Mouse (Mus musculus): ENCODE results near the gene Orai3. TPM values are rescaled to one million over a fixed set of nuclear protein-coding genes. Genes with fewer than 3 reads are reported as not detected.

Gene Orai3
- total RNA-seq, 1 experiment = 14.0 TPM

GRCm38 (mm10) chr7:127798591-127798990 is 29.0 kb downstream of the Orai3 start:
- H3K27ac ChIP-seq (ENCODE audit: insufficient read depth, low read depth, low read length, poor library complexity, severe bottlenecking) = no peak overlapping the region
- no peak for DNase-seq (ENCODE audit: low read depth, low spot score)
- in situ Hi-C loops (cut with MboI; ENCODE audit: low sequenced_read_pairs in 2 of 2, unreplicated experiment in 2 of 2) = no loop called here
- no peaks in the 10 kb centered on the region for H3K9me3 ChIP-seq (ENCODE audit: control insufficient read depth, insufficient read depth, low read depth, low read length)
- no peak overlapping the region for H3K9ac ChIP-seq (ENCODE audit: insufficient read depth, low read depth, low read length, poor library complexity, severe bottlenecking)
- H3K4me3 ChIP-seq (ENCODE audit: insufficient read depth in 1 of 2, low read depth in 1 of 2, low read length in 2 of 2, poor library complexity in 1 of 2, severe bottlenecking in 1 of 2) = no peak overlapping the region
- no peak for TF ChIP-seq ZNF384 (IDR thresholded peaks at IDR 0.05; ENCODE audit: low read depth, low read length)
- peaks cover 0 to 5% of the 10 kb centered on the region in 2 experiments; a peak in 1 of 4 replicates for H3K4me1 ChIP-seq (ENCODE audit: control insufficient read depth in 2 of 2, insufficient read depth in 2 of 2, low read length in 2 of 2, poor library complexity in 1 of 2)
- peaks cover 54% of the 10 kb centered on the region for H3K36me3 ChIP-seq (ENCODE audit: control insufficient read depth, insufficient read depth, low read length, poor library complexity, severe bottlenecking)

GRCm38 (mm10) chr7:127799211-127799610 is 29.6 kb downstream of the Orai3 start:
- no peak overlapping the region for H3K27ac ChIP-seq (ENCODE audit: insufficient read depth, low read depth, low read length, poor library complexity, severe bottlenecking)
- TF ChIP-seq ZC3H11A (IDR thresholded peaks at IDR 0.05; ENCODE audit: borderline replicate concordance, low read depth, low read length) (no peak), MAFK (IDR thresholded peaks at IDR 0.05; ENCODE audit: insufficient read depth, low read depth, low read length) (no peak), CHD2 (IDR thresholded peaks at IDR 0.05; ENCODE audit: low read depth, low read length) (no peak), ZNF384 (IDR thresholded peaks at IDR 0.05; ENCODE audit: low read depth, low read length) (no peak), HCFC1 (IDR thresholded peaks at IDR 0.05; ENCODE audit: borderline replicate concordance, insufficient read depth, low read length) (no peak)
- peaks cover 54% of the 10 kb centered on the region for H3K36me3 ChIP-seq (ENCODE audit: control insufficient read depth, insufficient read depth, low read length, poor library complexity, severe bottlenecking)
- in situ Hi-C loops (cut with MboI; ENCODE audit: low sequenced_read_pairs in 2 of 2, unreplicated experiment in 2 of 2) = no loop called here
- H3K9ac ChIP-seq (ENCODE audit: insufficient read depth, low read depth, low read length, poor library complexity, severe bottlenecking) = no peak overlapping the region
- H3K9me3 ChIP-seq (ENCODE audit: control insufficient read depth, insufficient read depth, low read depth, low read length) = no peaks in the 10 kb centered on the region
- H3K4me1 ChIP-seq (ENCODE audit: control insufficient read depth in 2 of 2, insufficient read depth in 2 of 2, low read length in 2 of 2, poor library complexity in 1 of 2) = peaks cover 0 to 5% of the 10 kb centered on the region in 2 experiments; a peak in 1 of 4 replicates
- H3K4me3 ChIP-seq (ENCODE audit: insufficient read depth in 1 of 2, low read depth in 1 of 2, low read length in 2 of 2, poor library complexity in 1 of 2, severe bottlenecking in 1 of 2) = no peak overlapping the region
- DNase-seq (ENCODE audit: low read depth, low spot score) = no peak

- peaks cover 54% of the 10 kb centered on the region for H3K36me3 ChIP-seq (ENCODE audit: control insufficient read depth, insufficient read depth, low read length, poor library complexity, severe bottlenecking)
- H3K9me3 ChIP-seq (ENCODE audit: control insufficient read depth, insufficient read depth, low read depth, low read length) = no peaks in the 10 kb centered on the region
- peaks cover 0 to 5% of the 10 kb centered on the region in 2 experiments; a peak in 1 of 4 replicates for H3K4me1 ChIP-seq (ENCODE audit: control insufficient read depth in 2 of 2, insufficient read depth in 2 of 2, low read length in 2 of 2, poor library complexity in 1 of 2)
- H3K9ac ChIP-seq (ENCODE audit: insufficient read depth, low read depth, low read length, poor library complexity, severe bottlenecking) = no peak overlapping the region
- no peak overlapping the region for H3K27ac ChIP-seq (ENCODE audit: insufficient read depth, low read depth, low read length, poor library complexity, severe bottlenecking)
- no peak overlapping the region for H3K4me3 ChIP-seq (ENCODE audit: insufficient read depth in 1 of 2, low read depth in 1 of 2, low read length in 2 of 2, poor library complexity in 1 of 2, severe bottlenecking in 1 of 2)
- in situ Hi-C loops (cut with MboI; ENCODE audit: low sequenced_read_pairs in 2 of 2, unreplicated experiment in 2 of 2) = no loop called here
- TF ChIP-seq MAFK (IDR thresholded peaks at IDR 0.05; ENCODE audit: insufficient read depth, low read depth, low read length) (no peak), ZC3H11A (IDR thresholded peaks at IDR 0.05; ENCODE audit: borderline replicate concordance, low read depth, low read length) (no peak), HCFC1 (IDR thresholded peaks at IDR 0.05; ENCODE audit: borderline replicate concordance, insufficient read depth, low read length) (no peak), CHD2 (IDR thresholded peaks at IDR 0.05; ENCODE audit: low read depth, low read length) (no peak), ZNF384 (IDR thresholded peaks at IDR 0.05; ENCODE audit: low read depth, low read length) (no peak)
- DNase-seq (ENCODE audit: low read depth, low spot score) = no peak
These were observed 30.1 kb downstream of the Orai3 start for GRCm38 (mm10) chr7:127799738-127800137.

GRCm38 (mm10) chr7:127800435-127801009 is 30.9 kb downstream of the Orai3 start, which contains the start of gene Hsd3b7:
Gene Hsd3b7, plus strand, starts transcription at chr7:127800604.
- peak; percentile 92 for DNase-seq (ENCODE audit: low read depth, low spot score)
- Histone ChIP-seq H3K27ac (ENCODE audit: insufficient read depth, low read depth, low read length, poor library complexity, severe bottlenecking) (no peak within 1 kb of the TSS), H3K4me3 (ENCODE audit: insufficient read depth in 1 of 2, low read depth in 1 of 2, low read length in 2 of 2, poor library complexity in 1 of 2, severe bottlenecking in 1 of 2) (peak within 1 kb of the TSS; percentile 3 to 61; a peak in 3 of 4 replicates), H3K9me3 (ENCODE audit: control insufficient read depth, insufficient read depth, low read depth, low read length) (no peaks in the 10 kb centered on the region), H3K9ac (ENCODE audit: insufficient read depth, low read depth, low read length, poor library complexity, severe bottlenecking) (peak within 1 kb of the TSS; percentile 40), H3K4me1 (ENCODE audit: control insufficient read depth in 2 of 2, insufficient read depth in 2 of 2, low read length in 2 of 2, poor library complexity in 1 of 2) (peaks cover 0 to 5% of the 10 kb centered on the region in 2 experiments; a peak in 1 of 4 replicates), H3K36me3 (ENCODE audit: control insufficient read depth, insufficient read depth, low read length, poor library complexity, severe bottlenecking) (peaks cover 50% of the 10 kb centered on the region)
- TF ChIP-seq MAFK (IDR thresholded peaks at IDR 0.05; ENCODE audit: insufficient read depth, low read depth, low read length) (peak; percentile 24; the same call in 1 of the 2 replicates), ZC3H11A (IDR thresholded peaks at IDR 0.05; ENCODE audit: borderline replicate concordance, low read depth, low read length) (peak; percentile 60; the same call in 1 of the 2 replicates), CHD2 (IDR thresholded peaks at IDR 0.05; ENCODE audit: low read depth, low read length) (no peak; the same call in 1 of the 2 replicates), HCFC1 (IDR thresholded peaks at IDR 0.05; ENCODE audit: borderline replicate concordance, insufficient read depth, low read length) (0 out of 2 replicates have a peak, but pooled peaks have one; percentile 49), ZNF384 (IDR thresholded peaks at IDR 0.05; ENCODE audit: low read depth, low read length) (peak; percentile 61; the same call in 1 of the 2 replicates)
- in situ Hi-C loops (cut with MboI; ENCODE audit: low sequenced_read_pairs in 2 of 2, unreplicated experiment in 2 of 2) = no loop called here

All from ES-E14 (cell line).